Mouse (Mus musculus) heart, embryonic 11.5 days (tissue): ENCODE measurements at regions not wholly inside any gene's neighbourhood (a gene's known extent, or its start where the extent isn't known, plus 50 kb on each side); places are given as distances from the start of the nearest gene placed in this dataset.
"Not testable (repeated sequence)": the region's sequence is repeated elsewhere in the genome, so short reads cannot be mapped to it uniquely, and the experiment has no call there.

Source experiments
- ATAC-seq: fragments of 200-750 bp; cut with Nextera tagmentation; replicated peaks from 2 replicates; pipeline ENCODE4 v1.8.0; 2017; ENCODE audit warnings: moderate library complexity; ENCODE audit not compliant: insufficient number of reproducible peaks, low FRiP score, low TSS enrichment
- H3K27ac ChIP-seq: fragments of 300-500 bp; sonication (generic); 2 replicates; pipeline ENCODE4 v1.5.1; 2014; ENCODE audit warnings: mild to moderate bottlenecking, low read depth, low read length
- H3K27me3 ChIP-seq: fragments of 300-500 bp; sonication (generic); 2 replicates; pipeline ENCODE4 v1.6.1; 2014; ENCODE audit warnings: mild to moderate bottlenecking, low read length, mixed read lengths; ENCODE audit not compliant: control insufficient read depth, insufficient read depth
- H3K36me3 ChIP-seq: fragments of 300-500 bp; sonication (generic); 2 replicates; pipeline ENCODE4 v1.6.1; 2014; ENCODE audit warnings: mild to moderate bottlenecking, low read length, moderate library complexity, mixed read lengths; ENCODE audit not compliant: control insufficient read depth, insufficient read depth
- H3K4me1 ChIP-seq: fragments of 300-500 bp; sonication (generic); 2 replicates; pipeline ENCODE4 v1.6.1; 2014; ENCODE audit warnings: low read length; ENCODE audit not compliant: control insufficient read depth, insufficient read depth
- H3K4me2 ChIP-seq: fragments of 300-500 bp; sonication (generic); 2 replicates; pipeline ENCODE4 v1.6.1; 2014; ENCODE audit warnings: mild to moderate bottlenecking, moderate library complexity
- H3K4me3 ChIP-seq: fragments of 300-500 bp; sonication (generic); 2 replicates; pipeline ENCODE4 v1.5.1; 2014; ENCODE audit warnings: low read depth, low read length
- H3K9ac ChIP-seq: fragments of 300-500 bp; sonication (generic); 2 replicates; pipeline ENCODE4 v1.6.1; 2014; ENCODE audit warnings: mild to moderate bottlenecking, low read depth, low read length, moderate library complexity
- H3K9me3 ChIP-seq: fragments of 300-500 bp; sonication (generic); replicated peaks from 2 replicates; pipeline ENCODE4 v1.6.1; 2016; ENCODE audit warnings: low read length; ENCODE audit not compliant: control insufficient read depth
- WGBS: fragments of 180-500 bp; shearing (Covaris S2); extraction: QIAGEN DNeasy Blood & Tissue Kit; methylation state at CpG from one replicate; pipeline ENCODE4 v1.1.7; 2014; ENCODE audit not compliant: insufficient replicate concordance; 5-methylcytosine and 5-hydroxymethylcytosine counted together

GRCm38 (mm10) chr16:42440822-42441221 is 100.4 kb upstream of the Gap43 start:
- Histone ChIP-seq H3K9ac (no peak overlapping the region), H3K27me3 (no peaks in the 10 kb centered on the region), H3K4me2 (no peak overlapping the region), H3K36me3 (no peaks in the 10 kb centered on the region), H3K9me3 (no peaks in the 10 kb centered on the region), H3K4me1 (0 out of 2 replicates have a peak, but pooled peaks cover 3% of the 10 kb centered on the region), H3K27ac (no peak overlapping the region), H3K4me3 (no peak overlapping the region)
- ATAC-seq, result no peak
- 53% methylated on average over 4 of the region's 4 CpGs for WGBS

- no peaks in the 10 kb centered on the region for H3K9me3 ChIP-seq
- no peak for ATAC-seq
- no peak overlapping the region for H3K4me3 ChIP-seq
- no peak overlapping the region for H3K27ac ChIP-seq
- no peaks in the 10 kb centered on the region for H3K4me1 ChIP-seq
- no peaks in the 10 kb centered on the region for H3K36me3 ChIP-seq
- H3K4me2 ChIP-seq, result no peak overlapping the region
- no peaks in the 10 kb centered on the region for H3K27me3 ChIP-seq
- no peak overlapping the region for H3K9ac ChIP-seq
- WGBS, result 86% methylated on average over 1 of the region's 1 CpGs
Observed at GRCm38 (mm10) chr16:42431529-42431928, 91.1 kb upstream of the Gap43 start.

- no peaks in the 10 kb centered on the region for H3K4me1 ChIP-seq
- H3K4me3 ChIP-seq, result no peak overlapping the region
- H3K4me2 ChIP-seq, result no peak overlapping the region
- 70% methylated on average over 4 of the region's 4 CpGs for WGBS
- ATAC-seq, result no peak
- H3K36me3 ChIP-seq, result no peaks in the 10 kb centered on the region
- H3K9me3 ChIP-seq, result no peaks in the 10 kb centered on the region
- no peaks in the 10 kb centered on the region for H3K27me3 ChIP-seq
- H3K27ac ChIP-seq, result no peak overlapping the region
- H3K9ac ChIP-seq, result no peak overlapping the region
Observed at GRCm38 (mm10) chr16:42416673-42417072, 76.2 kb upstream of the Gap43 start.

GRCm38 (mm10) chr16:42412031-42412430 is 71.6 kb upstream of the Gap43 start:
- H3K4me3 ChIP-seq, ATAC-seq: not testable (repeated sequence)

GRCm38 (mm10) chr16:42396596-42396995 is 56.1 kb upstream of the Gap43 start:
- no peak for ATAC-seq
- WGBS, result 91% methylated on average over 1 of the region's 1 CpGs
- H3K27ac ChIP-seq, result no peak overlapping the region
- no peaks in the 10 kb centered on the region for H3K4me1 ChIP-seq
- H3K9ac ChIP-seq, result no peak overlapping the region
- no peaks in the 10 kb centered on the region for H3K36me3 ChIP-seq
- H3K4me2 ChIP-seq, result no peak overlapping the region
- no peak overlapping the region for H3K4me3 ChIP-seq
- H3K27me3 ChIP-seq, result no peaks in the 10 kb centered on the region
- H3K9me3 ChIP-seq, result no peaks in the 10 kb centered on the region

More at GRCm38 (mm10) chr16:42412031-42412430, 71.6 kb upstream of the Gap43 start:
- not testable (repeated sequence) for H3K4me2 ChIP-seq, H3K36me3 ChIP-seq, H3K27ac ChIP-seq, H3K4me1 ChIP-seq, H3K9me3 ChIP-seq, H3K9ac ChIP-seq, H3K27me3 ChIP-seq
